Mouse (Mus musculus) erythroblast, embryonic 14.5 days (primary cell): ENCODE data around the gene Casq1.

Source experiments
- GATA1 ChIP-seq: IDR thresholded peaks from 2 replicates; pipeline ENCODE4 v1.6.1; 2012; ENCODE audit warnings: low read length, inconsistent platforms, mixed read lengths
- TAL1 ChIP-seq: IDR thresholded peaks from 3 replicates; pipeline ENCODE4 v1.6.1; 2012; ENCODE audit warnings: low read length, inconsistent platforms, mixed read lengths

GRCm38 (mm10) chr1:172201967-172202880 is 17.4 kb downstream of the Casq1 start:
- TF ChIP-seq GATA1 (no peak), TAL1 (no peak)
